8 mouse cellular contexts compared by ENCODE assay signal in the genomic region with DNA sequence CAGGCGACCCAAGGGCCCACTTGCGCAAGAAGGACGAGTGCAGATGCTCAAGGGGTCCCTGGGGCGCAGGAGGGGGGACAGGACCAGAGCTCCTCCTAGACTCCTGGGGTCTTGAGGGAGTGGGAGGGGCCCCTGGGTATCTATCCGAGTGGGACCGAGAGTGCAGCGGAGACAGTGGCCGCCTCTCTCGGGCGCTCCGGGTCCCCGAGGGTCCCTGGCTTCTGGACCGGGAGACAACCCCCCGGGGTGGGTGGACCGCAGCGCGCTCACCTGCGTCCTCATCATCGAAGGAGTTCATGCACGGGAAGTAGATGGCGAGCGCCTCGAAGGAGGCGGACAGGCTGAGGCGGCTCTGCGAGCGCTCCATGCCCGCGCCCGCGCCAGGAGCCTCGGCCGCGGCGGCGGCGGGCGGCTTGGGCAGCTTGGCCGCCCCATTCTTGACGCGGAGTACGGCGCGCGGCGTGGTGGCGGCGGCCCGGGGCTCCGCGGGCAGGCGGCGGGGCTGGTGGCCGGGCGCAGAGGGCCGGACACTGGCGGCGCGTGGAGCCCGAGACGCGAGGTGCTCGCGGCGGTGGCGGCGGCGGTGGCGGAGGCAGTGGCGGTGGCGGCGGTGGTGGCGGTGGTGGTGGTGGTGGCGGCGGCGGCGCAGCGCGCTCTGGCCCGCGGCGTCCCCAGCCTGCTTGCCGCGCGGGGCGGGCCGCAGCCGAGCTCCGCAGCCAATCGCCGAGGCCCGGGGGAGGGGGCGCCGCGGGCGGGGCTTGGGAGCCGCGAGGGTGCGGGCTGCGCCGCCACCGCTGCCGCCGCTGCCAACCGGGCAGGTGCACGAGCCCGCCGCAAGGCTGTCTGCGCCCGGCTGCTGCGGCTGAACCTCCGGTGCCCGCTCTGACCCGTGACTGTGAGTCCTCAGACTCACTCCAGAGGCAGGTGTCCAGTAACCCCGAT. TPM values are rescaled to one million over a fixed set of nuclear protein-coding genes. Genes with fewer than 3 reads are reported as not detected.
DNase-seq lines count a peak whose midpoint lies in the region; ATAC-seq lines count a peak whose summit lies in the region.

A gene (minus strand): TSS at position 367 of the 942 bp plus-strand sequence.

- under 1% methylated on average over 61 of the region's 115 CpGs for WGBS in lung, embryonic 15.5 days
- WGBS in intestine, embryonic 14.5 days = 2% methylated on average over 57 of the region's 115 CpGs
- WGBS in limb, embryonic 13.5 days = 2% methylated on average over 63 of the region's 115 CpGs

- no peaks in the 10 kb centered on the region for H3K9me3 ChIP-seq in lung, embryonic 15.5 days
- H3K9me3 ChIP-seq in intestine, embryonic 14.5 days (ENCODE audit: control insufficient read depth, low read length) = no peaks in the 10 kb centered on the region
- H3K9me3 ChIP-seq in limb, embryonic 13.5 days = no peaks in the 10 kb centered on the region

- H3K36me3 ChIP-seq in lung, embryonic 15.5 days = no peaks in the 10 kb centered on the region
- H3K36me3 ChIP-seq in intestine, embryonic 14.5 days (ENCODE audit: control insufficient read depth, insufficient read depth, low read length) = no peaks in the 10 kb centered on the region
- H3K36me3 ChIP-seq in limb, embryonic 13.5 days = no peaks in the 10 kb centered on the region

- no peak within 1 kb of the TSS for H3K27ac ChIP-seq in lung, embryonic 15.5 days
- no peak within 1 kb of the TSS for H3K27ac ChIP-seq in intestine, embryonic 14.5 days (ENCODE audit: low read depth)
- no peak within 1 kb of the TSS for H3K27ac ChIP-seq in limb, embryonic 13.5 days

- no peak for DNase-seq in lung, postnatal 36 days
- DNase-seq in cerebellum, adult 8-10 months = peak; percentile 79
- DNase-seq in frontal cortex, adult 2 months (ENCODE audit: extremely low spot score in 1 of 2, low spot score in 1 of 2) = peak; percentile 20 to 80
- DNase-seq in intestine, embryonic 14.5 days (ENCODE audit: low spot score) = peak; percentile 66
- DNase-seq in ovary, postnatal 36 days (ENCODE audit: low spot score) = peak; percentile 81

- ATAC-seq in lung, embryonic 15.5 days (ENCODE audit: borderline replicate concordance, extremely low read depth, low FRiP score, low TSS enrichment) = peak; percentile 70; the same call in 1 of the 2 replicates
- peak; percentile 70; the same call in 1 of the 2 replicates for ATAC-seq in intestine, embryonic 14.5 days (replicated peaks; ENCODE audit: low FRiP score, low TSS enrichment, low read depth)
- peak; percentile 66 for ATAC-seq in limb, embryonic 13.5 days (ENCODE audit: low FRiP score, low read depth)
- no peak for ATAC-seq in erythroid progenitor cell, adult 5-6 weeks (replicated peaks; ENCODE audit: low FRiP score, poor library complexity, severe bottlenecking)

- peak within 1 kb of the TSS; percentile 31 for H3K9ac ChIP-seq in lung, embryonic 15.5 days
- peak within 1 kb of the TSS; percentile 25; the same call in 1 of the 2 replicates for H3K9ac ChIP-seq in intestine, embryonic 14.5 days (ENCODE audit: low read length)
- peak within 1 kb of the TSS; percentile 55 for H3K9ac ChIP-seq in limb, embryonic 13.5 days

- H3K4me1 ChIP-seq in lung, embryonic 15.5 days = peaks cover 7% of the 10 kb centered on the region
- peaks cover 5% of the 10 kb centered on the region for H3K4me1 ChIP-seq in intestine, embryonic 14.5 days (replicated peaks; ENCODE audit: control insufficient read depth, insufficient read depth, low read length)
- H3K4me1 ChIP-seq in limb, embryonic 13.5 days = peaks cover 14% of the 10 kb centered on the region

- H3K4me3 ChIP-seq in lung, embryonic 15.5 days = peak within 1 kb of the TSS; percentile 50
- H3K4me3 ChIP-seq in intestine, embryonic 14.5 days (ENCODE audit: low read depth, low read length) = peak within 1 kb of the TSS; percentile 49
- H3K4me3 ChIP-seq in limb, embryonic 13.5 days = peak within 1 kb of the TSS; percentile 59

- H3K4me2 ChIP-seq in lung, embryonic 15.5 days = peak within 1 kb of the TSS; percentile 96
- peak within 1 kb of the TSS; percentile 79 for H3K4me2 ChIP-seq in intestine, embryonic 14.5 days (ENCODE audit: low read length)
- peak within 1 kb of the TSS; percentile 97 for H3K4me2 ChIP-seq in limb, embryonic 13.5 days (replicated peaks)

- H3K27me3 ChIP-seq in lung, embryonic 15.5 days = peaks cover 86% of the 10 kb centered on the region
- peaks cover 75% of the 10 kb centered on the region for H3K27me3 ChIP-seq in intestine, embryonic 14.5 days (replicated peaks; ENCODE audit: control insufficient read depth, insufficient read depth, low read length)
- H3K27me3 ChIP-seq in limb, embryonic 13.5 days = peaks cover 97% of the 10 kb centered on the region

RNA-seq across cellular contexts. Expression of the gene that starts here (rescaled TPM):
- polyA plus RNA-seq in lung, embryonic 15.5 days (2015; fragmentation: Nextera tagmentation; extraction: Ambion mirVana) = 0.11 and 0.19 TPM in 2 replicates
- polyA plus RNA-seq in frontal cortex, adult 2 months (2012; rRNA removed) = 28.5 and 32.3 TPM in 2 replicates
- polyA plus RNA-seq in intestine, embryonic 14.5 days (2014; fragmentation: Nextera tagmentation; extraction: Ambion mirVana) = 0.22 and 0.30 TPM in 2 replicates
- polyA plus RNA-seq in limb, embryonic 13.5 days (2015; fragmentation: Nextera tagmentation; extraction: Ambion mirVana) = 0.25 and 0.29 TPM in 2 replicates
- not detected in 2 replicates for total RNA-seq in erythroid progenitor cell, adult 5-6 weeks (2015; ENCODE audit: low replicate concordance)
- total RNA-seq in erythroid progenitor cell, adult 5-6 weeks (2017; ENCODE audit: low replicate concordance) = not detected in 2 replicates

Comparison
In these comparisons a context has a peak if more than half of its experiments do, and no peak if none do; other contexts are left out.
1. RNA of the gene that starts here (polyA plus RNA-seq): 28.5 to 32.3 TPM in frontal cortex, adult 2 months; 0.22 to 0.30 TPM in intestine, embryonic 14.5 days, 0.25 to 0.29 TPM in limb, embryonic 13.5 days and 0.11 to 0.19 TPM in lung, embryonic 15.5 days; every median in the first group is over 10 times any median in the second.
2. Peak in ATAC-seq, H3K4me3 ChIP-seq, H3K9ac ChIP-seq and H3K4me2 ChIP-seq in lung, embryonic 15.5 days; RNA of the gene not detected or under 1 TPM.
3. Peak in DNase-seq, ATAC-seq, H3K4me3 ChIP-seq, H3K9ac ChIP-seq and H3K4me2 ChIP-seq in intestine, embryonic 14.5 days; RNA of the gene not detected or under 1 TPM.
4. Peak in ATAC-seq, H3K4me3 ChIP-seq, H3K9ac ChIP-seq and H3K4me2 ChIP-seq in limb, embryonic 13.5 days; RNA of the gene not detected or under 1 TPM.
5. Peak in every context shown above with its lines, with median percentiles within 50 percentile points of each other: H3K4me2 ChIP-seq, H3K4me3 ChIP-seq and H3K9ac ChIP-seq.